Mouse (Mus musculus) stomach, embryonic 15.5 days (tissue): Measurements from ENCODE around the gene Ythdf1. TPM values are rescaled to one million over a fixed set of nuclear protein-coding genes. Genes with fewer than 3 reads are reported as not detected.

ENCODE experiments used
- ATAC-seq: fragments of 200-750 bp; cut with Nextera tagmentation; 2 replicates; pipeline ENCODE4 v1.8.0; 2017; ENCODE audit warnings: low read depth, moderate number of reproducible peaks, moderate TSS enrichment; ENCODE audit not compliant: insufficient read depth, low FRiP score
- H3K27ac ChIP-seq: fragments of 300-500 bp; sonication (generic); 2 replicates; pipeline ENCODE4 v1.5.1; 2015; ENCODE audit warnings: mild to moderate bottlenecking, inconsistent platforms
- H3K27me3 ChIP-seq: fragments of 300-500 bp; sonication (generic); replicated peaks from 2 replicates; pipeline ENCODE4 v1.6.1; 2015; ENCODE audit warnings: inconsistent platforms
- H3K36me3 ChIP-seq: fragments of 300-500 bp; sonication (generic); 2 replicates; pipeline ENCODE4 v1.6.1; 2015; ENCODE audit warnings: inconsistent platforms
- H3K4me1 ChIP-seq: fragments of 300-500 bp; sonication (generic); 2 replicates; pipeline ENCODE4 v1.6.1; 2015; ENCODE audit warnings: inconsistent platforms
- H3K4me2 ChIP-seq: fragments of 300-500 bp; sonication (generic); 2 replicates; pipeline ENCODE4 v1.6.1; 2015; ENCODE audit warnings: mild to moderate bottlenecking, inconsistent platforms
- H3K4me3 ChIP-seq: fragments of 300-500 bp; sonication (generic); replicated peaks from 2 replicates; pipeline ENCODE4 v1.5.1; 2015; ENCODE audit warnings: inconsistent platforms
- H3K9ac ChIP-seq: fragments of 300-500 bp; sonication (generic); 2 replicates; pipeline ENCODE4 v1.6.1; 2015; ENCODE audit warnings: inconsistent platforms
- H3K9me3 ChIP-seq: fragments of 300-500 bp; sonication (generic); 2 replicates; pipeline ENCODE4 v1.6.1; 2016; ENCODE audit warnings: inconsistent platforms
- WGBS: fragments of 180-500 bp; shearing (Covaris S2); methylation state at CpG from one replicate; pipeline ENCODE4 v1.1.7; 2015; 5-methylcytosine and 5-hydroxymethylcytosine counted together
- polyA plus RNA-seq: library from polyadenylated mRNA; unstranded; fragments of >200 nt; fragmentation: Nextera tagmentation; extraction: Ambion mirVana; gene quantifications from 2 replicates; pipeline ENCODE4 v1.2.1, GENCODE M21; 2015

Ythdf1 gene
- polyA plus RNA-seq, 1 experiment from 2014 or later: 51.0 TPM

DNA sequence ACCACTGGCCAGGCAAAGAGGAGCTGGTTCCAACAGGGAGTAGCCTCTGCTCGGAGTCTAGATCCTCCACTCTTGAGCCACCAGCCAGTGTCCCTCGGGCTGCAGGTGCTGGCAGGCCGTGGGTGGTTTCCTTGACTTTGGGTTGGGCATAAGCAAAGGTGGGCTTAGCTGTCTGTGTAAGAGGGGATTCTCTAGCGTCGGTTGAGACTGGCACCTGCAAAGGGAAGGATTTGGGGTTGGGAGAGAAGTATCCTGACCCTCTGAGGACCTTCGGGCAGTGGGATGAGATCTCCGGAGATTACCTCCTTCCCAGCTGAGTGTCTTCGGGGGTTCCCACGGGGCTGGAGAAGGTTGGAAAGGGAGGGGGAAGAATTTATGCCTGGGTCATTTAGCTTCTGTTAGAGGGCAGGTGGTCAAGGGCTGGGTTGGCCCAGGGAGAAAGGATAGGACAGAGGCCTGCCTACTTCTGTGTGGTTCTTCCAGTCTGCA lies 28.9 kb downstream of the Ythdf1 start:
- Histone ChIP-seq H3K9ac (no peak overlapping the region), H3K27me3 (peaks cover 95% of the 10 kb centered on the region), H3K9me3 (no peaks in the 10 kb centered on the region), H3K4me1 (peaks cover 34% of the 10 kb centered on the region), H3K4me3 (no peak overlapping the region), H3K27ac (no peak overlapping the region), H3K4me2 (no peak overlapping the region), H3K36me3 (no peaks in the 10 kb centered on the region)
- no peak for ATAC-seq
- 13% methylated on average over 9 of the region's 9 CpGs for WGBS

DNA sequence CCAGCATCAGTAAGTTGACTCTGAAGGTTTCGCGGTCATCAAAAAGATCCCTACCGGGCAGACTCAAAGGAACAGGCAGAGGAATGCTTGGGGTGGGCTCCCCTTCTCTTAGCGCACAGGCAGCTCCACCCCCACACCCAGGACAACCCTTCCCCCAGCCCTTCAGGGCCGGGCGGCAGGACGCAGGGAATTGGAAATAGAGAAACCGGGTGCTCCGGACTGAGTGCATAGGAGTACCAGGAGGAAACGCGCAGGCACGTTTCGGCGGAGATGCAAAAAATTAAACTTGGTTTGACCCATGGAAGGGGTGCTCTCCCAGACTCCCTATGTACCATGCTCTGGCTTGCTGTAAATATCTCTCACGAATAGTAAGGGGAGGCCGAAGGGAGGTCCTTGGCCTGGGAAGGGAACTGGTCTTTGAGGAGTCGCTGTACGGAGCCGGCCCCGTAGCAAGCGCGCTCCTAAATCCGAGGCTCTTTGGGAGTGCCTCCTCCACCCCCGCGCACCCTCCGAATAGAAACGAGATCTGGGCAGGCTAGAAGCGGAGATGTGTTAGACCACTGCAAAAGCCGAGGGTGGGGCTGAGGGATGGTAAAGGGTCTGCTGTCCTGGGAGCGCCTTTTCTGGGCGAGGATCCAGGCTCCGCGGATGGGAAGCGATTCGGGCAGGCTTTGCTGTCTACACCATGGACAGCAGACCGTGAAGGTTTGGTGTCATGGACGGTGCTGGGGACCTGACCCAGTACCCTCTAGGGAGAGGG lies 29.5 kb downstream of the Ythdf1 start:
- H3K27ac ChIP-seq: no peak overlapping the region
- no peaks in the 10 kb centered on the region for H3K36me3 ChIP-seq
- WGBS: 2% methylated on average over 37 of the region's 37 CpGs
- peaks cover 95% of the 10 kb centered on the region for H3K27me3 ChIP-seq
- no peak overlapping the region for H3K4me3 ChIP-seq
- no peak overlapping the region for H3K9ac ChIP-seq
- H3K9me3 ChIP-seq: no peaks in the 10 kb centered on the region
- peaks cover 34% of the 10 kb centered on the region for H3K4me1 ChIP-seq
- peak overlapping the region; percentile 21; the same call in 1 of the 2 replicates for H3K4me2 ChIP-seq
- ATAC-seq: no peak

DNA sequence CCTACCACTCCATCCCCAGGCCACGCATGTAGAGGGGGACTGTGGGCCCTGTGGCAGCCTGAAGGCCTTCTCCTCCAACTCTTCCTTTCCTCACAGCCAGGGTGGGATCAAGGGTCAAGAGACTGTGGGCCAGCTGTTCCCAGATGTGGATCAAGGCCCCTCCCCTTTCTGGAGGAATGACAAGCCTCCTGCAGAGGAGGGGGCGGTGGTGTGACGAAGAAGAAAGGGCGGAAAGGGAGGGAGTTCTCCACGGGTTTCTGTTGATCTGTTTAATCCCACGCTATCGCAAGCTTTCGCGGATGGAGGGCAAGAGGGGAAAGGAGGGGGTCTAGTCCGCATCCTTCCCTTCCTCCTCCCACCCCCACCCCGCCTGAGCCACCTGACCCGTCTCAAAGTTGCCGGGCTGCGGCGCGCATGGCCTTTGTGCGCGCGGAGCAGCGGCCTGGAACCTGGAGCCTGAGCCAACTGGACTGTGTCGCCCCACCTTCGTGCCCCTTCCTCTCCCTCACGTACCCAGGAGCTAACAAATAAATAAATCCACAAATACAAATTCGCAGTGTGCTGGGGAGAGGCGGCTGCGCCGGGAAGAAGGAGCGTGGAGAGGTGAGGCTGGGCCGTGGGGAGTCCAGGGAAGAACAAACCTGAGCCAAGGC lies 30.2 kb downstream of the Ythdf1 start:
- 3% methylated on average over 26 of the region's 29 CpGs for WGBS
- no peaks in the 10 kb centered on the region for H3K9me3 ChIP-seq
- no peak for ATAC-seq
- H3K27ac ChIP-seq: no peak overlapping the region
- H3K4me1 ChIP-seq: peaks cover 34% of the 10 kb centered on the region
- H3K27me3 ChIP-seq: peaks cover 89% of the 10 kb centered on the region
- 0 out of 2 replicates have a peak overlapping the region, but pooled peaks have one; percentile 5 for H3K4me3 ChIP-seq
- H3K4me2 ChIP-seq: peak overlapping the region; percentile 21; the same call in 1 of the 2 replicates
- H3K36me3 ChIP-seq: no peaks in the 10 kb centered on the region
- H3K9ac ChIP-seq: no peak overlapping the region

DNA sequence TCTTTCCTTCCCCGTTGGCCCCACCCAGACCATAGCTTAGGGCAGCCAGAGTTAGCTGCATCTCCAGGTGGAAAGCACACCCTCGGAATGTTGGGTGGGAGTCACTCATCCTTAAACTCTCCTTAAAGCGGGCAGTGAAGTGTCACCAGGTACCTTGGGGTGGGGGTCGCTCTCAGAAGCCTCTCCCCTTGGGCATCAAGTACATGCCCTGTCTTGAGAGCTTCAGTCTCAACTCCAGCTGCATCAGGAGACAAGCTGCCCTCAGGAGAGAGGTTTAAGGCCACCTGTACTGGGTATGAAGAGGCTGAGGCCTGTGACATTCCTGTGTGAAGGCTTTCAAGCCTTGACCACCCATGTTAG lies 30.8 kb downstream of the Ythdf1 start:
- Histone ChIP-seq H3K9me3 (no peaks in the 10 kb centered on the region), H3K36me3 (no peaks in the 10 kb centered on the region), H3K4me3 (no peak overlapping the region), H3K27ac (no peak overlapping the region), H3K4me2 (no peak overlapping the region), H3K9ac (no peak overlapping the region), H3K4me1 (peaks cover 34% of the 10 kb centered on the region), H3K27me3 (peaks cover 83% of the 10 kb centered on the region)
- no peak for ATAC-seq
- WGBS: 29% methylated on average over 4 of the region's 4 CpGs

DNA sequence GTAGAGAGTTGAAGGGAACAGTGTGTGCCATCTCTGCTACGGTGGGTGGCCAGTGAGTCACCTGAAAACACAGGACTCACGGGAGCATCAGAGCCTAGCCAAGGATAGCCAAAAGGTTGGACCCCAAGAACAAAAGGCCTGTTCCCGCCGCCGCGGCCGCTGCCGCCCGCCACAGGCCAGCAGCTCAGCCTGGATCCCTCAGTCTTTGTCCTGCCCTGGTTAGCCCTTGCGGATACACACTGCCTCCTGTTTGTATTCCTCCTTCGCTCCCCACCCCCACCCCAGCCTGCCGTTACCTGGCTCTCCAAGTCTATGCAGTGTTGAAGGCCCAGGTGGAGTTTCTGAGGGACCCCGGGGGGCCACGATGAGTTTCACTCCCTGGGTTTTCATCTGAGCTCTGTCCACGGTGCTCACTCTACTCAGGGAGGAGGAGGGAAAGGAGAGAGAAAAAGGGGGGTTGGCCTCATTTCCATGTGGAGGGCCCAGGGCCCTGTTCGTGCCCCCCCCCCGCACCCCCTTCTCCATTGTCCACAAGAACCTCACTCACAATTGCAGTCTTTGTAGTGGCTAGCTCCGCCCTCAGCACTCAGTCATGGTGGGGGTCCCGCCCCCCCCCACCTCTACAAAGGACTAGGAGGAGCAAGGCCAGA lies 31.4 kb downstream of the Ythdf1 start:
- H3K4me1 ChIP-seq: peaks cover 30% of the 10 kb centered on the region
- H3K27ac ChIP-seq: no peak overlapping the region
- H3K9ac ChIP-seq: no peak overlapping the region
- H3K36me3 ChIP-seq: no peaks in the 10 kb centered on the region
- H3K27me3 ChIP-seq: peaks cover 78% of the 10 kb centered on the region
- no peak for ATAC-seq
- no peaks in the 10 kb centered on the region for H3K9me3 ChIP-seq
- 19% methylated on average over 19 of the region's 19 CpGs for WGBS
- no peak overlapping the region for H3K4me3 ChIP-seq
- no peak overlapping the region for H3K4me2 ChIP-seq

DNA sequence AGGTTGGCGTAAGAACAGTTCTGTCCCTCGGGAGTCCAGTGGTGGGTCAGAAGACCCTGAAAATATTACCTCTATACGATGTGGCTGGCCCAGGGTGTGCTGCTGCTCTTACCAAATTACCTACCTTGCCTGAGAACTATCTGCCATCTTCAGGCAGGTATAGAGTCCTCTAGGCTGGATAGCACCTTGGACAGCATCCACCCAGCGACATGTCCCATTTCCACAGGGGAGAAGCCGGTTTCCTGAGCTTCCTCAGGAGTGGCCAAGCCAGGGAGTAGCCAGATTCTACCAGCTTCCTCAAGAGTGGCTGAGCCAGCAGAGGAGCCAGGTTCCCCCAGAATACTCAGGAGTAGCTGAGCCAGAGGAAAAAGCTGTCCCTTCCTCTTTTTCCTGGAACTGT lies 35.5 kb downstream of the Ythdf1 start:
- Histone ChIP-seq H3K9ac (no peak overlapping the region), H3K27ac (no peak overlapping the region), H3K9me3 (no peaks in the 10 kb centered on the region), H3K4me1 (0 out of 2 replicates have a peak, but pooled peaks cover 2% of the 10 kb centered on the region), H3K4me3 (no peak overlapping the region), H3K36me3 (no peaks in the 10 kb centered on the region), H3K4me2 (no peak overlapping the region), H3K27me3 (peaks cover 37% of the 10 kb centered on the region)
- 48% methylated on average over 5 of the region's 5 CpGs for WGBS
- ATAC-seq: no peak

DNA sequence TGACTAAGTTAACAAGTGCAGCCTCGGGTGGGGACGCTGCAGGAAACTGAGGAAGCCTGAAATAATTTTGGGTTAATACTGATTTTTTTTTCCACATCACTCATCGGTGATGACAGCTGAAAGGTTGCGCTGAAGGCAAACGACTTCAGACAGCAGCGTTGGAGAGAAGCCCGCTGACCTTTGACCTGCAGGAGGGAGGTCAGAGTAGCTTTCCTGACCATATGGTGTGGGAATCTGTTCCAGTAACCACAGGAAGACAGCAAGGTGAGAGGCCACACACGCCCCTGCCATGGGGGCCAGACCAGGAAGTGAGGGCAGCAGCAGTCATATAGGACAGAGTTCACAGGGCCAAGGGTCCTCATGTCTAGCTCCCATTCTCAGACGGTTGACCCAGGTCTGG lies 39.5 kb downstream of the Ythdf1 start:
- Histone ChIP-seq H3K9me3 (no peaks in the 10 kb centered on the region), H3K27ac (no peak overlapping the region), H3K4me1 (no peaks in the 10 kb centered on the region), H3K4me2 (no peak overlapping the region), H3K27me3 (0 out of 2 replicates have a peak, but pooled peaks cover 1% of the 10 kb centered on the region), H3K9ac (no peak overlapping the region), H3K4me3 (no peak overlapping the region), H3K36me3 (no peaks in the 10 kb centered on the region)
- ATAC-seq: no peak
- WGBS: 54% methylated on average over 9 of the region's 9 CpGs

DNA sequence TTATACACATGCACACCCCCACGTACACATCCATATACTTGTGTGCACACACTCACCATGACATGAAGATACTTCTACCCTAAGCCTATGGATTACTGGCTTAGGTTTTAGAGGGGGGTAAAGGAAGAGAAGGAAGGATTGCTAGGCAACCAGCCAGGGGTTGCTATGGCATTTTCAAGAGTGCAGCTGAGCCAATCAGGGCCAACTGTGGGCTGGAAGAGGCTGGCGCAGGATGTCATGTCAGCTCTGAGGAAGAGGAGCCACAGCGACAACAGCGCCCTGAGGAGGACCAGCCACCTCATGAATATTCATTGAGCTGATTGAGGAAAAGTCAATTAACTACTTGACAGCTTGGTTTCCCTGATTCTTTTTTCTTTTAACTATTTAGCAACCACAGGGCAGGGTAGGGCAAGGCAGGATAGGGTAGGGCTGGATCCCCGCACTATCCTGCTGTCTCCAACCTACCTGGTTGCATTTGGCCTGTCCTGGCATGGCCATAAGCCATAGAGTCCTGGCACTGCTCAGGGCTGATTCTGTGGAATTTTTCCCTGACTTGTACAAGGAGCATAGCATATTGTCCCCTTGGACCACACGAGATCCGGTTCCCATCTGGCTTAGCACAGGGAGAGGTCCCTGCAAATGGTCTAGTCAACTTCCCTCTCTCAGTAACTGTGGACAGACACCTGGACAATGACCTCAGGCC lies 41.2 kb downstream of the Ythdf1 start:
- no peaks in the 10 kb centered on the region for H3K27me3 ChIP-seq
- no peak overlapping the region for H3K4me3 ChIP-seq
- H3K9ac ChIP-seq: no peak overlapping the region
- no peaks in the 10 kb centered on the region for H3K9me3 ChIP-seq
- no peak overlapping the region for H3K27ac ChIP-seq
- H3K4me2 ChIP-seq: no peak overlapping the region
- no peaks in the 10 kb centered on the region for H3K4me1 ChIP-seq
- no peaks in the 10 kb centered on the region for H3K36me3 ChIP-seq
- WGBS: 63% methylated on average over 7 of the region's 7 CpGs
- no peak for ATAC-seq

DNA sequence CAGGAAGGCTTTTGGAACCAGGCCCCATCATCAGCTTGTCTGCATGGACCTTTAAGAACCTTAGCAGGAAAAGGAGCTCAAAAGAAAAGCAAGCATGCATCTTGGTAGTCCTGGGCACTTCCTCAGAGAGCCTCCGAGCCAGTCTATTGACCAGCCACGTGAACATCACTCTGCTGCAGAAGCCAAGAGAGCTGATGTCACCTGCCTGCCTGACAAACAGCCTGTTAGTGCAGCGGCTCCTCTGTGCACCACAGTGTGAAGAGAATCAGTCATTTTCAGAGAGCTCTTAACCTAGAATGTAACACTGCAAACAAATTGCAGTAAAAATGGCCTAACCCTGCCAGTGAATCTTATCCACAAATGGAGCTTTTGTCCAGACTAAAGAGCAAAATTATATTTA lies 50.7 kb downstream of the Ythdf1 start:
- H3K4me2 ChIP-seq: no peak overlapping the region
- no peaks in the 10 kb centered on the region for H3K9me3 ChIP-seq
- no peaks in the 10 kb centered on the region for H3K36me3 ChIP-seq
- no peak overlapping the region for H3K4me3 ChIP-seq
- no peaks in the 10 kb centered on the region for H3K4me1 ChIP-seq
- WGBS: 41% methylated on average over 3 of the region's 3 CpGs
- no peaks in the 10 kb centered on the region for H3K27me3 ChIP-seq
- H3K27ac ChIP-seq: no peak overlapping the region
- H3K9ac ChIP-seq: no peak overlapping the region
- ATAC-seq: no peak

DNA sequence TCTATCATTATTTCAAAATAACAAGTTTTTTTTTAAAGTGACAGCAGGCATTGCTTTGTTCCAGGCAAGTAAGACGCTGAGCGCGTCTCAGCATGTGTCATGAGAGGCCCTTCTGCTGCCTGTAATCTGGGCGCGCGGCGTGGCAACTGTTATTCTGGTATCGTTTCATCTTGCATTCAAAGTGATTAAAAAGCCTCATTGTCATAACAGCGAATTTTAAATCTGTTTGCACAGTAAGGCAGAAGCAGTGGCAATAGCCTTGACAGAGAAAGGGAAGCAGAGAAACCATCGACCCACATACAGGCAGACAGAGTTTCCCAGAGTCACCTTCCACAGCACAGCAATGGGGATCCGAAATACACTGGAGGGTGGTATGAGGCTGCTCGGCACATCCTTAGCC lies 59.2 kb downstream of the Ythdf1 start:
- WGBS: 78% methylated on average over 12 of the region's 12 CpGs
- no peak for ATAC-seq
- H3K9me3 ChIP-seq: no peaks in the 10 kb centered on the region

DNA sequence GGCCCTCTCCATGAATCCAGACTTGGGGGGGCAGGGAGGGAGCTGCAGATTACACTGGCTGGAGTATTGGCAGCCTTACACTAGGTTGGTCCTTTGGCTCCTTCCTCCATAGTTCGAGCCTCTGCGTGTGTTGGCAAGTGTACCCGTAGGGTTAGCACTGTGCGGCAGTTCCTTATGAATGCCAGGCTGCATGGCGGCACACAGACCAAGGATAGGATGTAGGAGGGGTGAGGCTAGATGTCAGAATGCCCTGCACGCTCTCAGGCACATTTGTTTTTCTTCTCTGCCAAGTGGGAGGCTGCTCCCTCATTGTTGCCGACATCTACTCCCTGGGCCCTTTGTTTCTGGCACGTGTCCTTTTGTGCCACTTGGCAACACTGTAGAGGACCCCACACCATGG lies 63.6 kb downstream of the Ythdf1 start:
- Histone ChIP-seq H3K9me3 (no peaks in the 10 kb centered on the region), H3K27me3 (peaks cover 25% of the 10 kb centered on the region), H3K4me3 (no peak overlapping the region), H3K9ac (no peak overlapping the region), H3K4me1 (no peaks in the 10 kb centered on the region), H3K27ac (no peak overlapping the region), H3K36me3 (no peaks in the 10 kb centered on the region), H3K4me2 (no peak overlapping the region)
- ATAC-seq: no peak
- 79% methylated on average over 8 of the region's 8 CpGs for WGBS

More for the DNA sequence above, 59.2 kb downstream of the Ythdf1 start:
- no peak overlapping the region for H3K27ac ChIP-seq
- no peak overlapping the region for H3K4me3 ChIP-seq
- H3K4me2 ChIP-seq: no peak overlapping the region
- no peaks in the 10 kb centered on the region for H3K36me3 ChIP-seq
- no peaks in the 10 kb centered on the region for H3K4me1 ChIP-seq
- H3K9ac ChIP-seq: no peak overlapping the region
- no peaks in the 10 kb centered on the region; the same call in 1 of the 2 replicates for H3K27me3 ChIP-seq
